Mouse (Mus musculus): ENCODE results near the gene Hipk2. TPM values are rescaled to one million over a fixed set of nuclear protein-coding genes. Genes with fewer than 3 reads are reported as not detected.

The Hipk2 gene
- polyA plus RNA-seq, 1 experiment from 2014 or later, result 10.7 TPM

DNA sequence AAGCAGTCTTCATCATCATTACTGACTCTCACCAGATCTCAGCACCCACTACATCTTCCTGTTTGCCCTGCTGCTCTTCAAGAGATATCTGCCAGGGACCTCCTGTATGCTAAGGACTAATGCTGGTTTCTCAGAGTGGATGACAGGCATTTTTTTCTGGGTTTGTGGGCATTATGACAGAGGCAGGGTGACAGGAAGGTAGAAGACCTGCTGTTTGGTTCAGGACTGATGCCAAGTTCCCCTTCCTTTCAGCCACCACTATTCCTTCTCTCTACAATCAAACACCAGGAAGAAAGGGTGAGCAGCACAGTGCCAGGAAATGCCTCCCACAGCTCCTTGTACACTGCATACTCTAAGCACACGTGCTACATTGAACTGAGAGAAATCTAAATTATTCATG, 90.2 kb downstream of the Hipk2 start:
- no peak overlapping the region for H3K9ac ChIP-seq (ENCODE audit: low read depth, low read length)
- H3K36me3 ChIP-seq (ENCODE audit: control insufficient read depth, insufficient read depth, low read length), result no peaks in the 10 kb centered on the region
- H3K4me1 ChIP-seq (ENCODE audit: control insufficient read depth, insufficient read depth, low read length), result peaks cover 7% of the 10 kb centered on the region; the same call in 1 of the 2 replicates
- no peak overlapping the region for H3K4me2 ChIP-seq (ENCODE audit: low read depth, low read length)
- 58% methylated on average over 1 of the region's 1 CpGs for WGBS
- H3K9me3 ChIP-seq (ENCODE audit: control insufficient read depth, low read length), result no peaks in the 10 kb centered on the region
- H3K27me3 ChIP-seq (replicated peaks; ENCODE audit: control insufficient read depth, insufficient read depth, low read length), result no peaks in the 10 kb centered on the region
- no peak overlapping the region for H3K27ac ChIP-seq (replicated peaks; ENCODE audit: low read depth, low read length)
- DNase-seq (ENCODE audit: low spot score), result no peak
- no peak for ATAC-seq (ENCODE audit: low read depth)
- no peak overlapping the region for H3K4me3 ChIP-seq (ENCODE audit: low read depth, low read length)

DNA sequence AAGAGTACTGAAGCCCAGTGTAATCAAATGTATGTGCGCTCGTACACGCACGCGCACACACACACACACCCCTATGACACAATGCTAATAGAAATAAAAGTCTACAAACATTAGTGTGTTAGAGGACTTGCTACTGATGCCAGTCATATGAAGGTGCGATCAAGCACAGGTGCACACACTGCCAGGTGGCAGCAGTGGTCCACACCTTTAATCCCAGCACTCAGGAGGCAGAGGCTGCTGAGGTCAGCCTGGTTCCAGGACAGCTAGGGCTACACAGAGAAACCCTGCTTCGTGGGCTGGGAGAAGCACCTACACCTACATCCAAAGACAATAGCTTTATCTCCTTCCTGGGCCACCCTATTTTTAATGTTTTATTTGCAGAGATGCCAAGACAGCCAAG, 96.6 kb downstream of the Hipk2 start:
- H3K4me1 ChIP-seq (ENCODE audit: control insufficient read depth, insufficient read depth, low read length), result no peaks in the 10 kb centered on the region
- no peak overlapping the region for H3K4me2 ChIP-seq (ENCODE audit: low read depth, low read length)
- no peaks in the 10 kb centered on the region for H3K27me3 ChIP-seq (replicated peaks; ENCODE audit: control insufficient read depth, insufficient read depth, low read length)
- WGBS, result 92% methylated on average over 7 of the region's 7 CpGs
- no peak overlapping the region for H3K27ac ChIP-seq (replicated peaks; ENCODE audit: low read depth, low read length)
- no peak for DNase-seq (ENCODE audit: low spot score)
- H3K9ac ChIP-seq (ENCODE audit: low read depth, low read length), result no peak overlapping the region
- no peak overlapping the region for H3K4me3 ChIP-seq (ENCODE audit: low read depth, low read length)
- no peaks in the 10 kb centered on the region for H3K9me3 ChIP-seq (ENCODE audit: control insufficient read depth, low read length)
- ATAC-seq (ENCODE audit: low read depth), result no peak
- H3K36me3 ChIP-seq (ENCODE audit: control insufficient read depth, insufficient read depth, low read length), result no peaks in the 10 kb centered on the region

DNA sequence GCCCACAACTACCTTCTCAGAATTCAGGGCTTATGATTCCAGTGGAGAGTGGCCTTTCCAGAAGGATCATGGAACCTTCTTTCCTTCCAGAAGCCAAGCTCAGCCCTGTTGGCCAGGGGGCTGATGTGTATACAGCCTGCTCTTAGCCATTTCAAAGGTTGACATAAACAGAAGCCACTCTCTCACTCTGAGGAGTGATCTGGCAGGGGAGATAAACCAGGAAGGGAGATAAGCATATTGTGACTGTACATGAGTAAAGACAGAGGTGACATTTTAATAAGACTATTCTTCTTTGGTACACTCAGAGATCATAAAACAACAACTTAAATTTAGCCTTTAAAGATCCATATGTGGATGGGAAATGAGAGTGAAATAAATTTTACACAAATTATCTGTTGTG, 97.1 kb downstream of the Hipk2 start:
- Histone ChIP-seq H3K4me3 (ENCODE audit: low read depth, low read length) (no peak overlapping the region), H3K9ac (ENCODE audit: low read depth, low read length) (no peak overlapping the region), H3K9me3 (ENCODE audit: control insufficient read depth, low read length) (no peaks in the 10 kb centered on the region), H3K27ac (replicated peaks; ENCODE audit: low read depth, low read length) (no peak overlapping the region), H3K27me3 (replicated peaks; ENCODE audit: control insufficient read depth, insufficient read depth, low read length) (no peaks in the 10 kb centered on the region), H3K4me1 (ENCODE audit: control insufficient read depth, insufficient read depth, low read length) (no peaks in the 10 kb centered on the region), H3K4me2 (ENCODE audit: low read depth, low read length) (no peak overlapping the region), H3K36me3 (ENCODE audit: control insufficient read depth, insufficient read depth, low read length) (no peaks in the 10 kb centered on the region)
- DNase-seq (ENCODE audit: low spot score) (no peak), ATAC-seq (ENCODE audit: low read depth) (no peak)

DNA sequence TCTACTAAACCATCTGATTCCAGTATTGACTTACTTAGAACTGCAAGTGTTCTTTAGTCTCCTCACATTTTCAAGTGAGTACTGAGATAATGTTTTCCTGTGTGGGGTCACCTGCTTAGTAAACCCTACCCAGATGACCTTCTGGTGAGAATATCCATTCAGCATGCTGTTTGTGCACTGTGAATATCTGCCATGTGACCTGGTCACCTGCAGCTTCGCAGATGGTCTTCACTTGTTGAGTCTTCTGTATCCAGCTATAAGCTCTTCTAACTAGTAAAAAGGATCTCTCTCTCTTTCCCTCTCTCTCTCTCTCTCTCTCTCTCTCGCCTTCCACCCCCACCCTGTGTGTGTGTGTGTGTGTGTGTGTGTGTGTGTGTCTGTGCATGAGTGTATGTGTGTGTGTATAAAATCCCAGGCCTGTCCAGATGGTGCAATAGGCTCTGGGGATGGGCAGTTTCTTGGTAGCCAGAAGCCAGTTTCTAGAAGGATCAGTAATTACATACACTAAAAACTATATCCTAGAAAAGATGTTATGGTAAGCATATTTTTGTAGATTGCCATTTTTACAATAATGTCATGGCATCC, 99.9 kb downstream of the Hipk2 start:
- H3K27me3 ChIP-seq (replicated peaks; ENCODE audit: control insufficient read depth, insufficient read depth, low read length), result no peaks in the 10 kb centered on the region

DNA sequence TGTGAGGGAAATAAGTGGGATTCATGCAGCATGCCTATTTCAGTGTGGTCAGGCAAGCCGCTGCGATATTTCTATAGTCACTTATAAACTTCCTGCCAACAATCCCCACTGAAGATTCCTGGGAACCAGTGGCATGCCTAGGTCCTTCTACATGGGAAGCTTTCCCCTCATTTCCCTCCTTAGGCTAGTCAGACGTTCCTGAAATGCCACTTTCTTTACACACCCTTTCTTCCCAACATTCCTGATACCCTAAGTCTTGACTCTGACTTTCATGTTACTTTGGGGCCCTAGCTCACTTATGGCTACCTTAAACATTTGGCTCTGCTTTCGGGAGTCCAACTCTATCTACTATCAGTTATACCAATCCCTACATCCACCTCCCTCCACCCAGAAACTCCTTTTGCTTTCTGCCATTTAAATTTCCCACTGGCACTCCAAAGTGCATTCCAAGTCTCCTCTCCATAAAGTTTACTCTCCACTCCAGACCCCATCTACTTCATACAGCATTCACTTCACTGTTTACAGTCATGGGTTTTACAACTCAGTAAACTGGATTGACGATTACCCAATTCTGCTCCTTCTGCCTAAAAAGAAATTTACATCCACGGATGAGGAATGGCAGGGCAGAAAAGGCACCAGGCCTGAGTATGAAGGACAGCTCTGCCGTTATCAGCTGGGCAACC, 103.0 kb downstream of the Hipk2 start:
- no peak overlapping the region for H3K27ac ChIP-seq (replicated peaks; ENCODE audit: low read depth, low read length)
- H3K4me1 ChIP-seq (ENCODE audit: control insufficient read depth, insufficient read depth, low read length), result no peaks in the 10 kb centered on the region; the same call in 1 of the 2 replicates
- no peak for DNase-seq (ENCODE audit: low spot score)
- WGBS, result 85% methylated on average over 7 of the region's 7 CpGs
- H3K9ac ChIP-seq (ENCODE audit: low read depth, low read length), result no peak overlapping the region
- no peaks in the 10 kb centered on the region for H3K9me3 ChIP-seq (ENCODE audit: control insufficient read depth, low read length)
- no peaks in the 10 kb centered on the region for H3K27me3 ChIP-seq (replicated peaks; ENCODE audit: control insufficient read depth, insufficient read depth, low read length)
- no peaks in the 10 kb centered on the region for H3K36me3 ChIP-seq (ENCODE audit: control insufficient read depth, insufficient read depth, low read length)
- no peak for ATAC-seq (ENCODE audit: low read depth)
- H3K4me2 ChIP-seq (ENCODE audit: low read depth, low read length), result no peak overlapping the region
- H3K4me3 ChIP-seq (ENCODE audit: low read depth, low read length), result no peak overlapping the region

More for the DNA sequence above, 99.9 kb downstream of the Hipk2 start:
- H3K9me3 ChIP-seq (ENCODE audit: control insufficient read depth, low read length), result no peaks in the 10 kb centered on the region
- no peak overlapping the region for H3K4me2 ChIP-seq (ENCODE audit: low read depth, low read length)
- H3K27ac ChIP-seq (replicated peaks; ENCODE audit: low read depth, low read length), result no peak overlapping the region
- ATAC-seq (ENCODE audit: low read depth) (no peak), DNase-seq (ENCODE audit: low spot score) (no peak)
- no peaks in the 10 kb centered on the region for H3K36me3 ChIP-seq (ENCODE audit: control insufficient read depth, insufficient read depth, low read length)
- H3K4me1 ChIP-seq (ENCODE audit: control insufficient read depth, insufficient read depth, low read length), result no peaks in the 10 kb centered on the region; the same call in 1 of the 2 replicates
- WGBS, result 83% methylated on average over 2 of the region's 2 CpGs
- no peak overlapping the region for H3K4me3 ChIP-seq (ENCODE audit: low read depth, low read length)
- H3K9ac ChIP-seq (ENCODE audit: low read depth, low read length), result no peak overlapping the region

DNA sequence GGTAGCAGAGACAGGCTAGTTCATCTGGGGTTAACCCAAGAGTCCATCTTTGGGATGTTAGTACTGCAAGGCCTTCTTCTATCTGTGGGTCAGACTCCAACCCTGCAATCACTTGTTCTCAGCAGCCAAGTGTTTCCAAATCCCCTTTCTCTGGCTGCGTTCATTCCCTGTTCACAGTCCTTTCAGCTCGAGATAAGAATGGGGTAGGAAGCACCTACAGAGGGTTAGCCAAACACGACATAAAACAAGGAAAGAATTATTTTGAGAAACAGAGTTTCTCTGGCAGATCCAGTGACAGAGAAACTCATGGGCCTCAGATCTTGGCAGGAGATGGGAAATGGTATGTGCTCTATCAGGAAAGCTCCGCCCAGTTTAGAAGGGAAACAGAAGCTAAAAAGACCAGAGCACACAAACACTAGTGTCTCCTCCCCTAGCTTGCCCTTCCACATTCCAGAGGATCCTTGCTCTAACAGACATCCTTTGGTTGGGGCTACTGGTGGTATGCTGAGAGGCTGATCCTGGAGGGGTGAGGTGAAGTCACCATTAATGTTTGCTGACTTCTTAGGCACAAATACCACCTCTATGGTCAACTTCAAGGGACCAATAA, 104.8 kb downstream of the Hipk2 start:
- ATAC-seq (ENCODE audit: low read depth) (peak; percentile 37; the same call in 1 of the 2 replicates), DNase-seq (ENCODE audit: low spot score) (peak; percentile 81)
- no peaks in the 10 kb centered on the region for H3K27me3 ChIP-seq (replicated peaks; ENCODE audit: control insufficient read depth, insufficient read depth, low read length)
- WGBS, result 44% methylated on average over 4 of the region's 4 CpGs
- H3K4me3 ChIP-seq (ENCODE audit: low read depth, low read length), result no peak overlapping the region
- peak overlapping the region; percentile 24; the same call in 1 of the 2 replicates for H3K27ac ChIP-seq (replicated peaks; ENCODE audit: low read depth, low read length)
- no peaks in the 10 kb centered on the region; the same call in 1 of the 2 replicates for H3K4me1 ChIP-seq (ENCODE audit: control insufficient read depth, insufficient read depth, low read length)
- no peak overlapping the region for H3K4me2 ChIP-seq (ENCODE audit: low read depth, low read length)
- no peaks in the 10 kb centered on the region for H3K9me3 ChIP-seq (ENCODE audit: control insufficient read depth, low read length)
- H3K9ac ChIP-seq (ENCODE audit: low read depth, low read length), result no peak overlapping the region
- H3K36me3 ChIP-seq (ENCODE audit: control insufficient read depth, insufficient read depth, low read length), result no peaks in the 10 kb centered on the region

DNA sequence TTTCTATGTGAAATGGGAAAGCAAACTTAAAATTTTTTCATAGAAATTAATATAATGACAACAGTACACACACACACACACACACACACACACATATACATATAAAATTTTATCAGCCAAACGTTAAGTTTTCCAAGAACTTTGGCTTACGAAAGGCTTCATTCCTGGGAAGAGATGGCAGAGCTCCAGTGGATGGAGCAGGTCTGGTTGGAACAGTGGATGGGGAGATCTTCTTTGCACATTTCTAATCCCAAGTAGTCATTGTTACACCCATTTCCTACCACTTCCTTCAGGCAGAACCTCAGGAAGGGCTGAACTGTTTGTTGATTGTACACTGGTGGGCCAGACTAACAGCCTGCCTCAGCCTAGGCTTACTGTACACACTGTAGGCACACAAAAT, 106.3 kb downstream of the Hipk2 start:
- Histone ChIP-seq H3K4me1 (ENCODE audit: control insufficient read depth, insufficient read depth, low read length) (no peaks in the 10 kb centered on the region; the same call in 1 of the 2 replicates), H3K27me3 (replicated peaks; ENCODE audit: control insufficient read depth, insufficient read depth, low read length) (no peaks in the 10 kb centered on the region), H3K4me2 (ENCODE audit: low read depth, low read length) (no peak overlapping the region), H3K9ac (ENCODE audit: low read depth, low read length) (no peak overlapping the region), H3K4me3 (ENCODE audit: low read depth, low read length) (no peak overlapping the region), H3K27ac (replicated peaks; ENCODE audit: low read depth, low read length) (no peak overlapping the region), H3K36me3 (ENCODE audit: control insufficient read depth, insufficient read depth, low read length) (no peaks in the 10 kb centered on the region), H3K9me3 (ENCODE audit: control insufficient read depth, low read length) (no peaks in the 10 kb centered on the region)
- DNase-seq (ENCODE audit: low spot score) (no peak), ATAC-seq (ENCODE audit: low read depth) (no peak)
- WGBS, result 83% methylated on average over 2 of the region's 2 CpGs

DNA sequence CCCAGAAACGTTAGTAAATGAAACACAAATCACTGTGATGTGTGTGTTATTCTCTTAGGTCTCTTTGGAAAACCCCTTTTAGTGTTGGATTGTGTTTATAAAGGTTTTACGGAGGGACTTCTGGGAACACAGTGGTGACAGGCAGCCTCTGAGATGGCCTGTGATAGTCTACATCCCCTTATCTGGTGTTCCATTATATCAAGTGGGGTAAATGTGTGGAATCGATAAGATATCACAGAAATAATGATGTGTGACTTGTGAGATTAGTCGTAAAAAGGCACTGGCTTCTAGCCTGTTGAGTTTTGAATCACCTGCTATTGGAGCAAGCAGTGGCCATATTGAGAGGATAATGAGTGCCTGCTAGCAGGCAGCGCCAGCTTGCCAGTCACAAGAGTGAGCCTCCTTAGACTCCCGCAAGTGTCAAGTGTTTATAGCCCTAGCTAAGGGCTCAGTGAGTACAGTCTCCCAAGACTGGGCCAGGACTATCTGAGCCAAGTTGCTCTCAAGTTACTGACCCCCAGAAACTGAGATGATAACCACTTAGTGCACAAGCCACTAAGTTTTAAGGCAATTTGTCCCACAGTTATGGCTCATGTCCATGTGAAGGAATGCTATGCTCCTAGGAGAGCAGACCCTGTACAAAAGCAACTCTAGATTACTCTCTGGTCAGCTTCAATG, 113.2 kb downstream of the Hipk2 start:
- 87% methylated on average over 6 of the region's 6 CpGs for WGBS
- Histone ChIP-seq H3K9me3 (ENCODE audit: control insufficient read depth, low read length) (no peaks in the 10 kb centered on the region), H3K27ac (replicated peaks; ENCODE audit: low read depth, low read length) (no peak overlapping the region), H3K4me1 (ENCODE audit: control insufficient read depth, insufficient read depth, low read length) (peaks cover 23% of the 10 kb centered on the region), H3K9ac (ENCODE audit: low read depth, low read length) (no peak overlapping the region), H3K4me2 (ENCODE audit: low read depth, low read length) (no peak overlapping the region), H3K4me3 (ENCODE audit: low read depth, low read length) (no peak overlapping the region), H3K36me3 (ENCODE audit: control insufficient read depth, insufficient read depth, low read length) (no peaks in the 10 kb centered on the region), H3K27me3 (replicated peaks; ENCODE audit: control insufficient read depth, insufficient read depth, low read length) (no peaks in the 10 kb centered on the region)
- ATAC-seq (ENCODE audit: low read depth), result no peak
- no peak for DNase-seq (ENCODE audit: low spot score)

Measured in embryonic facial prominence, embryonic 14.5 days (tissue).